Mouse (Mus musculus) hindbrain, postnatal 0 days (tissue): ENCODE measurements around the gene Vmn1r52. TPM values are rescaled to one million over a fixed set of nuclear protein-coding genes. Genes with fewer than 3 reads are reported as not detected.
"Not testable (repeated sequence)": the region's sequence is repeated elsewhere in the genome, so short reads cannot be mapped to it uniquely, and the experiment has no call there.

ENCODE experiments used
- ATAC-seq: fragments of 200-750 bp; cut with Nextera tagmentation; 2 replicates; pipeline ENCODE4 v1.8.0; 2017; ENCODE audit warnings: mild to moderate bottlenecking, moderate TSS enrichment, moderate library complexity
- DNase-seq: peaks from one replicate; pipeline ENCODE4 v3.0.0-alpha.2; 2015; ENCODE audit warnings: low spot score
- H3K27ac ChIP-seq: fragments of 300-500 bp; sonication (generic); 2 replicates; pipeline ENCODE4 v1.5.1; 2014; ENCODE audit warnings: mild to moderate bottlenecking
- H3K27me3 ChIP-seq: fragments of 300-500 bp; sonication (generic); 2 replicates; pipeline ENCODE4 v1.6.1; 2014; ENCODE audit warnings: low read length, mixed read lengths; ENCODE audit not compliant: insufficient read depth
- H3K36me3 ChIP-seq: fragments of 300-500 bp; sonication (generic); 2 replicates; pipeline ENCODE4 v1.6.1; 2014; ENCODE audit warnings: low read length, mixed read lengths; ENCODE audit not compliant: insufficient read depth
- H3K4me1 ChIP-seq: fragments of 300-500 bp; sonication (generic); 2 replicates; pipeline ENCODE4 v1.6.1; 2014; ENCODE audit warnings: antibody characterized with exemption, low read length, mixed read lengths; ENCODE audit not compliant: insufficient read depth
- H3K4me2 ChIP-seq: fragments of 300-500 bp; sonication (generic); 2 replicates; pipeline ENCODE4 v1.6.1; 2014; ENCODE audit warnings: low read depth, mild to moderate bottlenecking, low read length, moderate library complexity, mixed read lengths
- H3K4me3 ChIP-seq: fragments of 300-500 bp; sonication (generic); 2 replicates; pipeline ENCODE4 v1.5.1; 2014; ENCODE audit warnings: low read length
- H3K9ac ChIP-seq: fragments of 300-500 bp; sonication (generic); replicated peaks from 2 replicates; pipeline ENCODE4 v1.6.1; 2014; ENCODE audit warnings: mild to moderate bottlenecking, low read length, moderate library complexity, mixed read lengths
- H3K9me3 ChIP-seq: fragments of 300-500 bp; sonication (generic); 2 replicates; pipeline ENCODE4 v1.6.1; 2016; ENCODE audit warnings: low read length, mixed read lengths
- CTCF ChIP-seq: IDR thresholded peaks from 2 replicates; pipeline ENCODE4 v1.5.1; 2016; ENCODE audit warnings: antibody characterized with exemption, control low read depth, low read depth
- WGBS: fragments of 180-500 bp; shearing (Covaris S2); extraction: QIAGEN DNeasy Blood & Tissue Kit; methylation state at CpG from one replicate; pipeline ENCODE4 v1.1.7; 2014; 5-methylcytosine and 5-hydroxymethylcytosine counted together
- polyA plus RNA-seq: library from polyadenylated mRNA; unstranded; fragments of >200 nt; fragmentation: Nextera tagmentation; extraction: Ambion mirVana; gene quantifications from 2 replicates; pipeline ENCODE4 v1.2.1, GENCODE M21; 2015
- total RNA-seq: library from RNA; depleted of rRNA; stranded (reverse); fragments of >200 nt; gene quantifications from 2 replicates; pipeline ENCODE4 v1.2.3, GENCODE M21; 2014; rRNA removed

The Vmn1r52 gene
- not detected in 2 replicates for total RNA-seq
- polyA plus RNA-seq = not detected in 2 replicates

- Histone ChIP-seq H3K36me3 (no peaks in the 10 kb centered on the region), H3K4me1 (no peaks in the 10 kb centered on the region), H3K4me2 (no peak within 1 kb of the TSS), H3K9me3 (no peaks in the 10 kb centered on the region), H3K4me3 (no peak within 1 kb of the TSS), H3K27ac (no peak within 1 kb of the TSS), H3K9ac (no peak within 1 kb of the TSS), H3K27me3 (no peaks in the 10 kb centered on the region)
- ATAC-seq = no peak
- WGBS = 69% methylated on average over 2 of the region's 2 CpGs
- DNase-seq = no peak
- no peak for TF ChIP-seq CTCF
Observed at GRCm38 (mm10) chr6:90174508-90174907, at the start of gene Vmn1r52. Gene Vmn1r52 (plus strand): TSS chr6:90174808.

DNA sequence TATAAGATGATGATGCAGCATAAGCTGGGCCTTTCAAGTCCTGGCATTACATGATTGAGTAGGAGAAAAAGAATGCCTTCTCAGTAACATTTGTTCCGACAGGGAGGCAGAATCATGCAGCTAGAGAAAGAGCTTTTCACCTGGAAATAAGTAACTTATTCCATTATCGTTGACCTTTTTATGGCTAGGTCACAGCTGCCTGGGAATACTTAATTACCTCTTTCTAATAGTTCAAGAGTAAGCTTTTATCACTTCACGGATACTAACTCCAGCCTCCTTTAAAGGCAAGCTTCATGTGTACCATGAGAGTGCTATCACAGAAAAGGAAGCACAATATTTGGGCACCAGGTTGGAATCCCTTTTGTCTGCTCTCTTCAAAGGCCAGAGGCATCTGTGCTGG lies 14.5 kb upstream of the Vmn1r52 start:
- H3K4me2 ChIP-seq = no peak overlapping the region
- no peaks in the 10 kb centered on the region for H3K27me3 ChIP-seq
- no peak for TF ChIP-seq CTCF
- H3K4me1 ChIP-seq = no peaks in the 10 kb centered on the region
- H3K4me3 ChIP-seq = no peak overlapping the region
- H3K9ac ChIP-seq = no peak overlapping the region
- ATAC-seq (no peak), DNase-seq (no peak)
- H3K9me3 ChIP-seq = no peaks in the 10 kb centered on the region
- 87% methylated on average over 3 of the region's 3 CpGs for WGBS
- H3K36me3 ChIP-seq = no peaks in the 10 kb centered on the region
- no peak overlapping the region for H3K27ac ChIP-seq

GRCm38 (mm10) chr6:90202493-90202892 lies 27.9 kb downstream of the Vmn1r52 start, which contains the start of gene V1ra8:
Gene V1ra8 (plus strand): TSS chr6:90202793.
- H3K9ac ChIP-seq, H3K4me2 ChIP-seq, H3K36me3 ChIP-seq, H3K4me3 ChIP-seq, H3K9me3 ChIP-seq, H3K27me3 ChIP-seq, H3K27ac ChIP-seq, DNase-seq, H3K4me1 ChIP-seq, ATAC-seq: not testable (repeated sequence)
- whole genome bisulfite sequencing = 77% methylated on average over 2 of the region's 2 CpGs

DNA sequence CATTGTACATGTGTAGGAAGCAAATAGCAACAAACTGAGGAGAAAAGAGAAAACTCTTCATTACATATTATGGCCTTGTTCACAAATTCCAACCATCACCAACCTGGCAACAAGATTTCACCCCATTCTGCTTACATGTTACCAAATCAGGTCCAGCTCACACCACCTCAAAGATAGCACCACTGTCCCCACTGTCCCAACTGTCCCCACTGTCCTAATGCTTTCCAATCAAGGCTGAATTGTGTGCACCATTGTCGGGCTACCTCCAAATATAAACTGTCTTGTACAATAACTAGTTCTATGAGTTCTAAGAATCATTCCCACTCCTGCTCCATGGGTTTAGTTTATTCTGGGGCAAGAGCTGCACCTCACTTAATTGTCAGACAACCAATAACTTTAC lies 49.7 kb downstream of the Vmn1r52 start, which contains the start of gene Vmn1r53:
Gene Vmn1r53 (minus strand): TSS at position 101 of the 400 bp plus-strand sequence.
- Histone ChIP-seq H3K4me3 (no peak within 1 kb of the TSS), H3K4me1 (no peaks in the 10 kb centered on the region), H3K4me2 (no peak within 1 kb of the TSS), H3K9ac (no peak within 1 kb of the TSS), H3K9me3 (no peaks in the 10 kb centered on the region), H3K36me3 (no peaks in the 10 kb centered on the region), H3K27me3 (no peaks in the 10 kb centered on the region), H3K27ac (no peak within 1 kb of the TSS)
- ATAC-seq = no peak
- WGBS = 88% methylated on average over 1 of the region's 1 CpGs
- TF ChIP-seq CTCF = no peak
- no peak for DNase-seq

Other genes starting within 250 kb of the Vmn1r52 start
- gene Vmn1r45, start 234.2 kb upstream of the Vmn1r52 start, total RNA-seq = not detected in 2 replicates
- not detected in 2 replicates for gene Vmn1r45, start 234.2 kb upstream of the Vmn1r52 start, polyA plus RNA-seq
- gene Vmn1r46, start 205.5 kb upstream of the Vmn1r52 start, total RNA-seq = not detected in 2 replicates
- not detected in 2 replicates for gene Vmn1r46, start 205.5 kb upstream of the Vmn1r52 start, polyA plus RNA-seq
- not detected in 2 replicates for gene Vmn1r47, start 158.7 kb upstream of the Vmn1r52 start, total RNA-seq
- gene Vmn1r47, start 158.7 kb upstream of the Vmn1r52 start, polyA plus RNA-seq = not detected in 2 replicates
- not detected in 2 replicates for gene Vmn1r48, start 138.0 kb upstream of the Vmn1r52 start, total RNA-seq
- gene Vmn1r48, start 138.0 kb upstream of the Vmn1r52 start, polyA plus RNA-seq = not detected in 2 replicates
- gene Vmn1r49, start 96.3 kb upstream of the Vmn1r52 start, total RNA-seq = not detected in 2 replicates
- not detected in 2 replicates for gene Vmn1r49, start 96.3 kb upstream of the Vmn1r52 start, polyA plus RNA-seq
- gene Vmn1r50, start 73.4 kb upstream of the Vmn1r52 start, total RNA-seq = not detected in 2 replicates
- gene Vmn1r50, start 73.4 kb upstream of the Vmn1r52 start, polyA plus RNA-seq = not detected in 2 replicates
- gene Vmn1r51, start 52.2 kb upstream of the Vmn1r52 start, total RNA-seq = not detected in 2 replicates
- 0.06 TPM in 1 of 2 replicates, not detected in the other for gene Vmn1r51, start 52.2 kb upstream of the Vmn1r52 start, polyA plus RNA-seq
- gene V1ra8, start 28.0 kb downstream of the Vmn1r52 start, total RNA-seq = not detected in 2 replicates
- gene V1ra8, start 28.0 kb downstream of the Vmn1r52 start, polyA plus RNA-seq = not detected in 2 replicates
- gene Vmn1r53, start 49.6 kb downstream of the Vmn1r52 start, total RNA-seq = 1.2 TPM in 1 of 2 replicates, not detected in the other
- gene Vmn1r53, start 49.6 kb downstream of the Vmn1r52 start, polyA plus RNA-seq = not detected in 2 replicates
- not detected in 2 replicates for gene Vmn1r54, start 71.5 kb downstream of the Vmn1r52 start, total RNA-seq
- not detected in 2 replicates for gene Vmn1r54, start 71.5 kb downstream of the Vmn1r52 start, polyA plus RNA-seq
- gene BC048671, start 126.4 kb downstream of the Vmn1r52 start, total RNA-seq = not detected in 2 replicates
- not detected in 2 replicates for gene BC048671, start 126.4 kb downstream of the Vmn1r52 start, polyA plus RNA-seq
- gene Chst13, start 150.4 kb downstream of the Vmn1r52 start, total RNA-seq = 0.11 and 0.21 TPM in 2 replicates
- gene Chst13, start 150.4 kb downstream of the Vmn1r52 start, polyA plus RNA-seq = 0.20 and 0.35 TPM in 2 replicates
- gene Uroc1, start 158.5 kb downstream of the Vmn1r52 start, total RNA-seq = 0.07 TPM in 1 of 2 replicates, not detected in the other
- 0.04 TPM in 1 of 2 replicates, not detected in the other for gene Uroc1, start 158.5 kb downstream of the Vmn1r52 start, polyA plus RNA-seq
- gene Zxdc, start 194.7 kb downstream of the Vmn1r52 start, total RNA-seq = 45.7 and 49.7 TPM in 2 replicates
- 7.4 and 7.8 TPM in 2 replicates for gene Zxdc, start 194.7 kb downstream of the Vmn1r52 start, polyA plus RNA-seq